In the genomic region with DNA sequence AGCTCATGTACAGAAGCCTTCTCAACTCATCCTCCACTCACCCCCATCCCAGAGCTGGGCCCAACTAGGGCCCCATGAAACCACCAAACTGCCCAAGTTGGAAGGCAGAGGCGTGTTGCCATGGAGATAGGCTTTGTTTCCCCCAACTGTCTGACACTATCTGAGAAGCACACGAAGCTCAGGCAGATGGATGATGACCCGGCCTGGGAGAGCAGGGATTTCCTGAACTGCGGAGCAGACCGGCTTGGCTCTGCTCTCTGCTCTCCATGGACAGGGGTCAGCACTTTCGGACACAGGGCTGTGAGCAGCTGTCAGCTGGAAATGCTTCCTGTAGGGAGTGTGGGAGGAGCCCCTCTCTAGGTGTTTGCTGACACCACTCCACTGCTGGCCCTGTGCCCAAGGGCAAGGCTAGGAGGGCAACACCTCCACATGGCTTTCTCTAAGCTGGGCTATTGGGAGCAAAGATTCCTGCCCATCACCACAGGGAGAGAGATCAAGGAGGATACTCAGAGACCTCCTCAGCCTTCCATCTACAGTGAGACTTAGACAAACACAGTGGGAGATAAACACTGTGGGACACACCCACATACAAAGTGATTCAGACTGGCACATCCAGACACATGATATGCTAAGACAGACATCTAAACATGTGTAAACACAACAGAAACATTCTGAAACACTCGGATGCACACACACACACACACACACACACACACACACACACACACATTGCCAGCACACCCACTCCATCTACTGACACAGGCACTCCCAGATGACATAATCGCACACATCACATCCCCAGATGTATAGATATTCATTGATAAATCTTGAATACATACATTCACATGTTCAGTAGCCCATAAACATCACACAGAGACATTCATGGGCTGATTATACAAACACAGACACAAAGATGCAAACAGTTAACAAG, we compare ENCODE assay signal across 9 mouse cellular contexts. TPM values are rescaled to one million over a fixed set of nuclear protein-coding genes. Genes with fewer than 3 reads are reported as not detected.
DNase-seq lines count a peak whose midpoint lies in the region; ATAC-seq and TF ChIP-seq lines count a peak whose summit lies in the region.
"Had no signal": no experiment of that assay in that cellular context is flagged by ENCODE, and none has a peak within 500 bp of the region (broad histone marks: within the 10 kb centered on the region; RNA-seq: fewer than 3 reads in every experiment).

No protein-coding gene starts in this region.

- peaks cover 24% of the 10 kb centered on the region for H3K4me1 ChIP-seq in heart, embryonic 12.5 days (replicated peaks)
- peaks cover 8% of the 10 kb centered on the region for H3K4me1 ChIP-seq in limb, embryonic 13.5 days
- peaks cover 16% of the 10 kb centered on the region for H3K4me1 ChIP-seq in neural tube, embryonic 12.5 days
- H3K4me1 ChIP-seq in forebrain, postnatal 0 days (ENCODE audit: insufficient read depth), result 0 out of 2 replicates have a peak, but pooled peaks cover under 1% of the 10 kb centered on the region

- H3K27ac ChIP-seq in heart, embryonic 12.5 days (ENCODE audit: poor library complexity, severe bottlenecking), result peak overlapping the region; percentile 1; the same call in 1 of the 2 replicates
- no peak overlapping the region for H3K27ac ChIP-seq in limb, embryonic 13.5 days
- H3K27ac ChIP-seq in neural tube, embryonic 12.5 days, result no peak overlapping the region
- no peak overlapping the region for H3K27ac ChIP-seq in forebrain, postnatal 0 days (ENCODE audit: low read depth, low read length)

- DNase-seq in adrenal gland, adult 2 months, result peak; percentile 44
- no peak for DNase-seq in adrenal gland, adult 8-10 months
- DNase-seq in MN1 (ENCODE audit: low spot score), result peak; percentile 60
- DNase-seq in forebrain, postnatal 0 days, result no peak

- H3K9me3 ChIP-seq in heart, embryonic 12.5 days (replicated peaks), result no peaks in the 10 kb centered on the region
- no peaks in the 10 kb centered on the region for H3K9me3 ChIP-seq in limb, embryonic 13.5 days
- H3K9me3 ChIP-seq in neural tube, embryonic 12.5 days, result no peaks in the 10 kb centered on the region
- H3K9me3 ChIP-seq in forebrain, postnatal 0 days (ENCODE audit: low read length), result no peaks in the 10 kb centered on the region

- no peak overlapping the region for H3K4me3 ChIP-seq in heart, embryonic 12.5 days
- no peak overlapping the region for H3K4me3 ChIP-seq in limb, embryonic 13.5 days
- no peak overlapping the region for H3K4me3 ChIP-seq in neural tube, embryonic 12.5 days
- no peak overlapping the region for H3K4me3 ChIP-seq in forebrain, postnatal 0 days (ENCODE audit: low read depth, low read length)
- H3K4me3 ChIP-seq: erythroblast, embryonic 14.5 days had no signal

- 23% methylated on average over 8 of the region's 8 CpGs for WGBS in heart, embryonic 12.5 days
- 35% methylated on average over 8 of the region's 8 CpGs for WGBS in limb, embryonic 13.5 days
- 28% methylated on average over 8 of the region's 8 CpGs for WGBS in neural tube, embryonic 12.5 days
- WGBS in forebrain, postnatal 0 days, result 35% methylated on average over 8 of the region's 8 CpGs

- peaks cover 64% of the 10 kb centered on the region for H3K27me3 ChIP-seq in heart, embryonic 12.5 days (replicated peaks)
- no peaks in the 10 kb centered on the region; the same call in 1 of the 2 replicates for H3K27me3 ChIP-seq in limb, embryonic 13.5 days
- peaks cover 5% of the 10 kb centered on the region for H3K27me3 ChIP-seq in neural tube, embryonic 12.5 days (replicated peaks)
- no peaks in the 10 kb centered on the region; the same call in 1 of the 2 replicates for H3K27me3 ChIP-seq in forebrain, postnatal 0 days (ENCODE audit: insufficient read depth, low read length)

- H3K4me2 ChIP-seq in heart, embryonic 12.5 days, result peak overlapping the region; percentile 16
- H3K4me2 ChIP-seq in limb, embryonic 13.5 days (replicated peaks), result no peak overlapping the region
- 0 out of 2 replicates have a peak overlapping the region, but pooled peaks have one; percentile 15 for H3K4me2 ChIP-seq in neural tube, embryonic 12.5 days (replicated peaks)
- H3K4me2 ChIP-seq in forebrain, postnatal 0 days (ENCODE audit: low read depth), result no peak overlapping the region

- no peaks in the 10 kb centered on the region for H3K36me3 ChIP-seq in heart, embryonic 12.5 days
- H3K36me3 ChIP-seq in limb, embryonic 13.5 days, result no peaks in the 10 kb centered on the region
- H3K36me3 ChIP-seq in neural tube, embryonic 12.5 days, result no peaks in the 10 kb centered on the region
- H3K36me3 ChIP-seq in forebrain, postnatal 0 days (ENCODE audit: insufficient read depth), result no peaks in the 10 kb centered on the region

- no peak overlapping the region for H3K9ac ChIP-seq in heart, embryonic 12.5 days
- H3K9ac ChIP-seq in limb, embryonic 13.5 days, result no peak overlapping the region
- no peak overlapping the region for H3K9ac ChIP-seq in neural tube, embryonic 12.5 days
- H3K9ac ChIP-seq in forebrain, postnatal 0 days, result no peak overlapping the region

- ATAC-seq in heart, embryonic 12.5 days (ENCODE audit: insufficient number of reproducible peaks, low FRiP score), result peak; percentile 83
- 0 out of 2 replicates have a peak, but pooled peaks have one; percentile 15 for ATAC-seq in limb, embryonic 13.5 days (ENCODE audit: low FRiP score, low read depth)
- ATAC-seq in neural tube, embryonic 12.5 days (ENCODE audit: low FRiP score, low read depth), result no peak
- ATAC-seq in monocyte, adult 5-6 weeks (replicated peaks; ENCODE audit: insufficient number of reproducible peaks, low FRiP score, low TSS enrichment, poor library complexity, severe bottlenecking), result no peak
- ATAC-seq in forebrain, postnatal 0 days, result no peak

- TF ChIP-seq CTCF in forebrain, postnatal 0 days (IDR thresholded peaks at IDR 0.05; ENCODE audit: low read depth), result no peak

RNA-seq across cellular contexts. Expression of a gene that starts 4.5 kb away (rescaled TPM):
- total RNA-seq in adrenal gland, adult 2 months (2021), result 10 to 100 TPM; 15.5 to 30.5 TPM
- 20.4 and 21.3 TPM in 2 replicates for polyA plus RNA-seq in adrenal gland, adult 2 months (2012; rRNA removed)
- total RNA-seq in adrenal gland, adult 8-10 months (2022), result 10 to 100 TPM; 23.9 to 44.8 (median 34.4) TPM
- polyA plus RNA-seq in heart, embryonic 12.5 days (2016; fragmentation: Nextera tagmentation; extraction: Ambion mirVana), result 1.2 and 1.6 TPM in 2 replicates
- 6.1 and 7.9 TPM in 2 replicates for polyA plus RNA-seq in limb, embryonic 13.5 days (2015; fragmentation: Nextera tagmentation; extraction: Ambion mirVana)
- 4.0 and 4.6 TPM in 2 replicates for polyA plus RNA-seq in neural tube, embryonic 12.5 days (2016; fragmentation: Nextera tagmentation; extraction: Ambion mirVana)
- total RNA-seq in monocyte, adult 5-6 weeks (2017), result 0.32 to 0.57 TPM in 2 of 3 replicates, not detected in the other
- total RNA-seq in forebrain, postnatal 0 days (2014; rRNA removed), result 7.8 and 10.6 TPM in 2 replicates
- 2.7 and 3.5 TPM in 2 replicates for polyA plus RNA-seq in forebrain, postnatal 0 days (2015; fragmentation: Nextera tagmentation; extraction: Ambion mirVana)

RNA-seq across cellular contexts. Expression of a gene that starts 30.7 kb away (rescaled TPM):
- under 1 TPM; 0.66 to 0.97 TPM for total RNA-seq in adrenal gland, adult 2 months (2021)
- 0.11 and 0.32 TPM in 2 replicates for polyA plus RNA-seq in adrenal gland, adult 2 months (2012; rRNA removed)
- 1 to 10 TPM in 3 of 4 experiments, under 1 TPM in 1; 0.73 to 2.5 (median 1.1) TPM for total RNA-seq in adrenal gland, adult 8-10 months (2022)
- 1.1 and 1.3 TPM in 2 replicates for polyA plus RNA-seq in heart, embryonic 12.5 days (2016; fragmentation: Nextera tagmentation; extraction: Ambion mirVana)
- 3.3 TPM in 2 replicates for polyA plus RNA-seq in limb, embryonic 13.5 days (2015; fragmentation: Nextera tagmentation; extraction: Ambion mirVana)
- polyA plus RNA-seq in neural tube, embryonic 12.5 days (2016; fragmentation: Nextera tagmentation; extraction: Ambion mirVana), result 1.7 and 1.9 TPM in 2 replicates
- total RNA-seq in monocyte, adult 5-6 weeks (2017), result 0.75 TPM in 1 of 3 replicates, not detected in the others
- total RNA-seq in forebrain, postnatal 0 days (2014; rRNA removed), result 0.52 and 0.54 TPM in 2 replicates
- 0.48 and 0.79 TPM in 2 replicates for polyA plus RNA-seq in forebrain, postnatal 0 days (2015; fragmentation: Nextera tagmentation; extraction: Ambion mirVana)
- polyA plus RNA-seq: erythroblast, embryonic 14.5 days had no signal

Comparison
In these comparisons a context has a peak if more than half of its experiments do, and no peak if none do; other contexts are left out.
1. DNase-seq: peak in adrenal gland, adult 2 months (single experiment) and MN1 (single experiment); none in adrenal gland, adult 8-10 months (single experiment) and forebrain, postnatal 0 days (single experiment).
2. ATAC-seq: peak in heart, embryonic 12.5 days (single experiment) and limb, embryonic 13.5 days (single experiment); none in neural tube, embryonic 12.5 days (single experiment), monocyte, adult 5-6 weeks (single experiment) and forebrain, postnatal 0 days (single experiment).
3. H3K4me2 ChIP-seq: peak in heart, embryonic 12.5 days (single experiment) and neural tube, embryonic 12.5 days (single experiment); none in limb, embryonic 13.5 days (single experiment) and forebrain, postnatal 0 days (single experiment).